Mouse (Mus musculus): ENCODE data around the gene Uqcc2.

DNA sequence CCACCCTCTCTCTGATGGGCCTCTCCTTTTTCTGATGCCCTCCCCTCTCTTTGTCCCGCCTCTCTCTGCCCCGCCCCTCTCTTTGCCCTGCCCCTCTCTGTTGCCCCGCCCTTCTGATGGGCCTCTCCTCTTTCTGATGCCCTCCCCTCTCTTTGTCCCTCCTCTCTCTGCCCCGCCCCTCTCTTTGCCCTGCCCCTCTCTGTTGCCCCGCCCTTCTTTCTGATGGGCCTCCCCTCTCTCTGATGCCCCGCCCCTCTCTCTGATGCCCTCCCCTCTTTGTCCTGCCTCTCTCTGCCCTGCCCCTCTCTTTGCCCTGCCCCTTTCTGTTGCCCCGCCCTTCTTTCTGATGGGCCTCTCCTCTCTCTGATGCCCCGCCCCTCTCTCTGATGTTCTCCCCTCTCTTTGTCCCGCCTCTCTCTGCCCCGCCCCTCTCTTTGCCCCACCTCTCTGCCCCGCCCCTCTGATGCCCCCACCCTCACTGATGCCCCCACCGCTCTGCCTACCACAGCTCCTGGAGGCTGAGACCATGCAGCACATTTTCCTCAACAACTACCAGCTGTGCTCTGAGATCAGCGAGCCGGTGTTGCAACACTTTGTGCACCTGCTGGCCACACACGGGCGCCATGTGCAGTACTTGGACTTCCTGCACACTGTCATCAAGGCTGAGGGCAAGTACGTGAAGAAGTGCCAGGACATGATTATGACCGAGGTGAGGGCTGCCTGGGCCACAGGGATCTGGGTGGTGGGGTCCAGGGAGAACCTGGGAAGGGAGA, 27.8 kb downstream of the Uqcc2 start:
- no peak for TF ChIP-seq POLR2A (IDR thresholded peaks at IDR 0.05; ENCODE audit: low read depth, low read length)
- no peak for TF ChIP-seq CTCF (IDR thresholded peaks at IDR 0.05; ENCODE audit: borderline replicate concordance, insufficient read depth, low read length)
